Mouse (Mus musculus): ENCODE measurements around the gene Cmip.

Gene Cmip

DNA sequence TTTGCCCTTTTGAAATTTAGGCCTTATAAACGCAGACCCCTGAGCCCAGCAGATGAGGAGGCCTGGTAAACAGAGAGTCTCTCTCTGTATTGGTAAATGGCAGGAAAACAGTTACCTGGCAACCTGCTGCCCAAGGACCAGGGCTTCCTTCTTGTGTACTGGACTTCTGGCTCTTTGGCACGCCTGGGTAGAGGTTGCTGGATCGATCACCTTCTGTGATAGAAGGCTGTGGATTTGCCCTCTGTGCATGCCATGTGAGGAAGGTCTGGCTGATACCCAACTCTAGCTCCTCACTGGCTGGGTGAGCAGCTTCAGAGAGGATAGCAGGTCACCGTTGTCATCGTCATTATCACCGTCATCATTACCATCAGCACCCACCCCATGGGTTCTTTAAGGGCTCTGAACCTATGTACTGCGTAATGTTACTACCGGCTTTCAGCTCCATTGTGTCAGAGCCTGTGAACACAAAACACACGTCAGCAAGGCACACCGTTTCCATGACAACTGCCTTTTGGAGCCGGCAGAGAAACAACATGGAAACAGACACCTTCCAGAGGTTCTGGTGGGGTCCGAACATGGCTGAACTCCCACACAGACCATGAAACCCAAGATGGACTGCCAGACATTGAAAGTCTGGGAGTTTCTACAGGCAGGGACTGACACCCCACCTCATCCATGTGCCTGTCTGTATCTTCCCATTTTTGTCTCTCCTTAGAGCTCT, 98.4 kb downstream of the Cmip start:
- no peak for DNase-seq

DNA sequence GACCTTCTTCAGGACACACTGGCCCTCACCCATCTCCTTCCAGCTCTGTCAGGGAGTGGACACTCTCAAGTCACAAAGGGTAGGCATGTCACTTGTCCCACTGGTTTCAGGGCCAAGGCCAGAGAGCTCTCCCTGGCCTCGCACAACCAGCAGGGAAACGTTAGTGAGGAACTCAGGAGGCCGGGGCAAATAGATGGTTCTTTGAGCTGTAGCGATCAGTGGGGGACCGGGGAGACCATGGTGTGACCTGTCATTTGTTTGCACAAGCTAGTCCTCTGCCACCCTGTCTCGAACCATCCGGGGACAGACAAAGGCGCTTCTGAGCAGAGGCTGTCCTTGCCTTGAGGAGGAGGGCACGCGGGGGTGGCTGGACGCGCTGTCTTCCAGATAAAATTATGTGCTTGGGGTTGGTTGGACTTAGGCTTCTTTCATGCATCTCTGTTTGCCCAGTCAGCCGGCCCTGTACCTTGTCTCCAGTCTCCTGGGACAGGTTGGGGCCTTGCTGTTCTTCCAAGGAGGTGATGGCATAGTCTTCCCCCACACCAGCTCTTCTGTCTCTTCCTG, 99.3 kb downstream of the Cmip start:
- no peak for DNase-seq

DNA sequence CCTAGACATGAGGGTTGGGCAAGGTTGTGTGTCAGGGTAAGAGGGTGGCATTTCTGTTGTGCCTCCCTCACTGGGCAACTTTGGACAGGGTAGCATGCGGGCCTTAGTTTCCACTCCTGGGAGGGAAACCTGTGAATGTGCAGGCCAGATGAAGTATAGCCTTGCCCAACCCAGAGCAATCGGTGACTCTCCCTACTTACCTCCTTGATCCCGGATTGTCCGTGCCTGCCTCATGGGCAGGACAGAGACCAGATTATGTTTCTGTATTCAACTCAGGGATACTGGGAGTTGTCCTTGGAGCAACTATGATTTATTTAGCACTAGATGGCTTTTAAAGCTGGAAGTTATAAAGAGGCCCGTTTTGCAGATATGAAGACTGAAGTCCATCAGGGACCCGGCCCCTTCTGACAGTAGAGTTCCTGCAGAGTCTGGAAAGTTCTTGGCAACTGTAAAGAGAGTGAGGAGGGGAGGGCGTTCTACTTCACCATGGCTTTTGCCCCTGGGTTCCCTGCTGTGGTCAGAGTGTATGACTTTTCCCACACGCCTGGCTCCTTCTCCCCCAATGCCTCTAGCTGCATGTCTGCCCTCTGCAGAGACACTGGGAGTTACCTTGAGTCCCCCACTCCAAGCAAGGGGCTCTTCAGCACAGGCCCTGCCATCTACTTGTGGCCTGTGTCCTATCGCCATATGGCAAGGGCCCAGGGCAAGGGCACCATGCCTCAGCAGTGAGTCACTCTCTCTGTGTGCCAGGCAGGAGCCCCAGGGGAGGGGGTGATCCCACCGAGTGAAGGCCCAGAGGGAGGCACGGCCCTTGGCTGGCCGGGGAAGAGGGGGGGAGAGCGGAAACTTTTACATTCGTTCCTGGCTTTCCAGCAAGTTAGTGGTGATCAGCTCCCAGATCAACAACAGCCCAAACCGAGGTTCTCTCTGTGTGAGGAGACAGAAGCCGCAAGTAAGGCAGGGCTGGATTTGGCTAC, 100.9 kb downstream of the Cmip start:
- DNase-seq = no peak

DNA sequence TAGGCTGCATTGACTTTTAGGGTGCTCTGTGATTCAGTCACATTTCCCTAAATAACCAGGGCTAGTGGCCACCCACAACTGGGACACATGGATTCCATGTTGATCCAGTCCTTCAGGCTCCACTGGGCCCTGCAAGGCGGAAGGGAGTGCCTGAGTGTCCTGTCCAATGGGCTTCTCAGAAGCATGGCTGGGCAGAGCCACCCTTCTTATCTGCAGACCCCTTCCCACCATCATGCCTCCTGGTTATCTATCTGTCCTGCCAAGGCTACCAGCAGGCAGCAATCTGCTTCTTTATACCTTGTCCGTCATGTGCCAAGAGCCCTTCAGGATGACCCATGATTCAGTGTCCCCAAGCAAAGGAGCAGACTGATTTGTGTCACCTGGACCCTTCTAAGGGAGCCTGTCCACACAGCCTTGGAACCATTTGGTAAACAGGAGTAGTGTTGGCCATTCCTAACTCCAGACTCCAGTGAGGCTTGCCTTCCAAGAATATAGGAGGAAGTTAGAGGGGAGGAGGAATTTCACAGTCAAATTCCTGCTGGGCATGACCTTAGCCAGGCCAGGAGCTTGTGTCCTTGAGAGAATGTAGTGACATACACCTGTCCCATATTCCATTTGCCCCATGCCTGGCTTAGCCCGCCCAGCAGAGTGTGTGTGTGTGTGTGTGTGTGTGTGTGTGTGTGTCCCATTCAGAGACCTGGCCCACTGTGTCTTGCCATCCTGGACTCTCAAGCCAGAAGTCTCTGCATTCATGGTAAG, 103.5 kb downstream of the Cmip start:
- DNase-seq = no peak

DNA sequence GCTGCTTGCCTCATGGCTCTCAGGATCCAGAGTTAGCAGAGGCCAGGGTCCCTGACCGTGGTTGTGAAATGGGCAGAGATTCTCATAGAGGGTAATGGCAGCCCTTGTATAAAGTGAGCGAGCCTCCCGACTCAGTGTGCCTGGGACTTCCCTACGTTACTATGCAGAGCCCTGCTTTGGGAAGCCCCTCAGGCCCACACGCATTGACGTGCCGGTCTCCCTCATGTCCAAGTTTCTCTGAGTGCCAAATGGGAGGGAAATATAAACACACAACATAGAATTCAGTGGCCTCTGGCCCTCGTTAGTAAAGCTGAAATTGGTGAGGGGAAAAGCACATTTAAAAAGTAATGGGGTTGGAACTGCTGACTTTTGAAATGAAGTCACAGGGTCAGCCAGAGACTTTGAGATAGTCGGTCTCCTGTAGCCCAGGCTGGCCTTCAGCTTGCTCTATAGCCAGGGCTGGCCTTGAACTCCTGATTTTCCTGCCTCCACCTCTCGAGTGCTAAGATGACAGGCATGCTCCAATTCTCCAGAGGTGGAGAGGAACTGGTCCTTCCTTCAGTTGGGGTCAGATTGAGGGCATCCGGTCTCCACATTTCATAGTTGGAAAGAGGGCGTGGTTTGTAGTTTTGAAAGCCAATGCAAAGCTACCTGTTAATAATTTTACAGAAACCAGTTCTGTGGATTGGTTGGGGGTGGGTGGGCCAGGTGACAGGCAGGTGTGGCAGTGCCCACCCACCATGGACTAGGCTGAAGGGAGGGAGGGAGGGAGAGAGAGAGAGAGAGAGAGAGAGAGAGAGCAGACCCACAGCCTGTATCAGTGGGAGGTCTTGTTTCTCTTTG, 105.0 kb downstream of the Cmip start:
- no peak for DNase-seq

DNA sequence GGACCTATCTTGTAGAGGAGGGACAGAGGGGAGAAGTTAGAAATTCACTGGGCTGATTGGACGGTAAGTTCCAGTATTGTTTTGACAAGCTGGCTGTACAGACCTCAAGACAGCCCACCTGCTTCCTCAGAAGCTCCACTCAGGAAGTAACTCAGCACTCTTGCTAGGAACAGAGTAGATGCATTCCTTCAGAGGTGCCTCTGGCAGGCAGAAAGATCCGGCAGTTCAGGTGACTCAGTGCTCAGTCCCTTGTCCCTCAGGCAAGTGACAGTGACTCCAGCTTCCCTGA, 105.5 kb downstream of the Cmip start:
- no peak for DNase-seq

DNA sequence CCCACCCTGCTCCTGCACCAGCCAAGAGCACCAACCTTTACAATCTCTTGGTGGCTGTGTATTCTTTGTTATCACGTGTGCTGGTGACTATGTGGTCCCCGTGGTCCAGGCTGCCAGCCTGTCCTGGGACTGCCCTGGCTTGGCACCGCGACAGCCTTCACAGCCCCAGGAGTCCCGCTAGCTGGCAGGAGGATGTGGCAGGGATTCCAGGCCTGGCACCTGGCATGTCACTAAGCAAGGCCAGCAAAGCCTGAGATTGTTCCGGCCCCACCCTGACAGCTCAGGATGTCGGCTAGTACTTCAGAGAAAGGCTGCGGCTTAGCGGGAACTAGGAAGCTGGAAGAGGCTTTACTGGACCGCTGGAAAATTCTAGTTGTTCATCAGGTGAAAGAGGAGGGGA, 106.4 kb downstream of the Cmip start:
- DNase-seq = no peak

DNA sequence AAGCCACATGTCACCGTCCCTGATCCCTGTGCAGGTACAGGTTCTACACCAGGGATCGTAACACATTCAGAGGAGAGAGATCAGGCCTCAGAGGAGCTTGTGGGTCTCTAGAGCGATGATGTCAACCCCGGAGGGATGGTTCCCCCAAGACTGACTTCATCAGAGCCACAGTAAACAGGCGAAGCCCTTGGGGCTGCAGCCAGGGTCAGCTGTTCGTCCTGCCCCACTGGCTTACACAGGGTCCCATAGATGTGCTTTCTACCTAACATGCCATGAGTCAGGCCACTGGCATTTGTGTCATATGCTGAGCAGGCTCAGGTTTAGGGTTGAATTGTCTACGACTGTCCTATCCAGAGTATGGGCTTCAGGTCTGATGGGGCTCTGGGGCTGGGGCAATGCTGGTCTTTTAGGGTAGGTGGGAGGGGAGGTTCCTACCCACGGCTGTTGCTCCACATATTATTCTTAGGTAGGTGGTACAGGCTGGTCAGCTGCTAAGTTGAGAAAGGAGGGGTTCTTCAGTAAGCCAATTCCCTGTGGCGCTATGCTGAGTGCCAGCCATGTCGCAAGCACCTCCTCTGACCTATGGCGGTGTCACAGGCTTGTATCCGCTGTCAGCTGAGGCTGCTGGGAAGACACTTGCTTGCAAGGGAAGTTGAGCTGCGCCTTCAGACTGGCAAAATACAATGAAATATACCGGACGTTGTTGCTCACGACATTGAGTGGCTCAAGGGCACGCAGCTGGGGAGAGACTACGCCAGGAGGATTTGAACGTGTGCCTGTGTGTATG, 107.7 kb downstream of the Cmip start:
- no peak for DNase-seq

DNA sequence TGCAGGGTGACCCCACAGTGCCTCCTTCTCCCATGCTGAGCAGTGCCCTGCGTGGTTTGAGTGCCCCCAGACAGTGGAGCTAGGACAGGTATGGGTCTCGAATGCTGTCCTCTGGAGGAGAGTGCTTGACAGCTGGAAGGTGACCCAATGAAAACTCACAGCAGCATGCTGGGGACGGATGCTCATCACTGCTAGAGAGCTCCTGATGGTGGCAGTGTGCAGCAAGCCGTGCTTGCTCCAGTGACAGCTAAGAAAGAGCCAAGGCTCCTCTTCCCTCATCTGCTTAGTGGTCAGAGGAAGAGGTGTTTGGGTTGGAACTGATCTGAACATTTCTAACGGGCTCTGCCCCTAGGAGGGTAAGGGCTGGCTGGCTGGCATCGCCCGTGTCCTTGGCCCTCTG, 109.6 kb downstream of the Cmip start:
- peak; percentile 49 for DNase-seq

DNA sequence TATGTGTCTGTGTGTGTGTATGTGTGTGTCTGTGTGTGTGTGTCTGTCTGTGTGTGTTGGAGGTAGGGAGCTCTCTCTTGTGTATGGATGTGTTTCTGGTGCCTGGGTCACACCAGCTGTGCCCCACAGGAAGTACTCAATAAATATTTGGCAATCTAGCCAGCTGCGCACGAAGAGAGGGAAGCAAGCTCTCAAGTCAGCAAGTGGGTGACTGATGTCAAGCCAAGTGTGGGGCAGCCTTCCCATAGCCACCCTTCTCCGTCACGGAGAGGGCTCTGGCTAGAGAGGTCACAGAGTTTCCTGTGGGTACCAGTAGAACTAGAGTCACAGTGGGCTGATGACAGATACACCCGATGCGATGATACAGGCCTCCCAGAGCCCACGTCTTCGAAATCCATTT, 110.6 kb downstream of the Cmip start:
- DNase-seq = no peak

DNA sequence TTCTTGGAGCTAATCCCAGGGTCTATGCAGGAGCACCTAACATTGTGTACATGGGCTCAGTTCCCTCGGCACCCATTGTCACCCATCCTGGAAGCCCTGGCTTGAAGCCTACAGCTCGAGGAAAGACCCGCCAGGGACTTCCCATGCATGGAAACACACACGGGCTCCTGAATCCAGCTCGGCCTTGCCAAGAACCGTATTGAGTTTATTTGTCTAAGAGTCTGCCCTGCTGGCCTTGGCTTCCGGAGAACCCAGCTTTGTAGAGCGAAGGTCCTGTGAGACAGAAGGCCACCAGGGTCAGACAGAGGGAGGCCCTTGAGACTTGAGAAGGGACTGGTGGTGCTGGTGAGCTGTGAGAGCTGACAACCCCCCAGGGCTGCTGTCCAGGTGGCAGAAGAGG, 111.9 kb downstream of the Cmip start:
- no peak for DNase-seq

DNA sequence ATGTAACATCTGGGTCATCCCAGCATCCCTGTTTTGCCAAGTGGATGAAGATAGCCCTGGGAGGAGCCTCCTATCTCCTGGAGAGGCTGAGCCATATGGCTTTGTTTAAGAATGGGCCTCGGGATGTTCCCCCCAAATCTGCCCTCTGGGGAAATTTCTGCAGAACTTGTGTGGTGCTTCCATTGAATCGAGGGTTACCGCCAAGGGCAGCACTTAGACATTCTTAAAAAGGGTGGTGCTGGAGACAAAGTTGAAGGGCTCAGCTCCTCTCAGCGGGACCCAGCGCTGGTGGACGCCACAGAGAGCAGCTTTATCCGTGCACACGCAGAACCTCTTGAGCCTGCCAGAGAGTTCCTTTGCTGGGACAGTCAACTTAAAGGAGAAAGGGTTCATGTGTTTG, 113.1 kb downstream of the Cmip start:
- DNase-seq = no peak

DNA sequence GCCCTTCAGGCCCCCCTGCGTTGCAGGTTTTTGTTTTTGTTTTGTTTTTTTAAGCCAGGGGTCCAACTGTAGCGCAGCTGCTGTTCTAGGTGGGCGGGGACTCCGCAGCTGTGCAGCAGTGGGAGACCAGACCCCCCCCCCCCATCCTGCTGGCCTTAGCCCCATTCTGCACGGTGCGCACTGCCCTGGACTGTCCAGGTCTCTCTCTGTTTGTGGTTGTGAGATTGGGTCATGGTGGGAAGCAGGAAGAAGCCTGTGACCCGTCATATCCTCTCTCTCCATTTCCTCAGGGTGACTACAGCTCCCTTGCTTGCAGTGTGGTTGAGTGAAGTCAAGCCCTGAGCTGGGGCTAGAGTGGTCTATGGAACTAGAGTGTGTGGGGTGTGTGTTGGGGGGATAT, 114.3 kb downstream of the Cmip start:
- no peak for DNase-seq

DNA sequence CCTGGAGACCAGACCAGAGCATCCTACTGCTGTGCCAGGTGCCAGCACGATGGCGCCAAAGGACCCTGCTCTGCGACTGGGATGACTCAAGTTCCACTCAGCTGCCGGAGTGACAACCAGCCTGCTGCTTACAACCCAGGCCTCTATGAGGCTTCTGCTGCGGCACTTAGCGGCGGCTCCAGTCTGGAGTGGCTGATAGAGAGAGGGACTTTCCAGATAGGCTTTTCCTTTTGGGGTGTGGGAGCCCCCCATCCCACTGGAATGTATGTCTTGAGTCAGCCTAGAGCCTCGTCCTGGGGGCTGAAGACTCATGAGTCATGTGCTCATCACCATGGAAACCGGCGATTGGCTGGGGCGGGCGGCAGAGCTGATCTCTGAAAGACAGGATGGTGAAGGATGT, 115.2 kb downstream of the Cmip start:
- peak; percentile 78 for DNase-seq

DNA sequence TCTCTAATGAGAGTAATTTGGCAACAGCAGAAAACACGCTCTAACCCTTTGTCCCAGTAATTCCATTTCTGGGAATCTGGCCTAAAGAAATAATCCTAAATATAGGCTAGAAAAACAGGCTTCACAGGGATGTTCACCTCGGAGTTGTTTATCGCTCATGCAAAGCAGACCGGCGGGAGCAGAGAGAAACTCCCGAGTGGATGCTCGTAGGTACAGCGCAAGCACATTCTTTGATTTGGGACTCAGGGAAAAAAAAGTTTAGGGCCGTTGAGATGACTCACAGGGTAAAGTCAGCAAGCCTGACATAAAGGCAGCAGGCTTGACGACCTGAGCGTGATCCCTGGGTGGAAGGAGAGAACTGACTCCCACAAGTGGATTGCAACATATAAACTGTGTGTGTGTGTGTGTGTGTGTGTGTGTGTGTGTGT, 116.2 kb downstream of the Cmip start:
- DNase-seq = no peak

DNA sequence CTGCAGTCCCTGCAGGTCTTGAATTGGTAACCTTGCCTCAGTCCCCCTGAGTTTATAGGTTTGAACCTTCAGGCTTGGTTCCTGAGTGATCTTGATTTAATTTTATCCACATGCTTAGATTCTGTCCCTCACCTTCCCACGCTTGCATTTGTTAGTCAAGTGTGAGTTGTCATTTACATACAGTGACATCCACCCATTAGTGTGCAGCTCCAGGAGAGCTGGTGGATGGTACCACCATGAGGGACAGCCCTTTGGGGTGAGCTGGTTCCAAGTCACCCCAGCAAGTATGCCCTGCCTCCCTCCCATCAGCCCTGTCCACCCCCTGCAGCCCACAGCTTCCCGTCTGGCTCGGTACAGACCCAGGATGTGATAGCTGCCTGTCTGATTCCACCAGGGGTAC, 117.2 kb downstream of the Cmip start:
- DNase-seq = peak; percentile 47

DNA sequence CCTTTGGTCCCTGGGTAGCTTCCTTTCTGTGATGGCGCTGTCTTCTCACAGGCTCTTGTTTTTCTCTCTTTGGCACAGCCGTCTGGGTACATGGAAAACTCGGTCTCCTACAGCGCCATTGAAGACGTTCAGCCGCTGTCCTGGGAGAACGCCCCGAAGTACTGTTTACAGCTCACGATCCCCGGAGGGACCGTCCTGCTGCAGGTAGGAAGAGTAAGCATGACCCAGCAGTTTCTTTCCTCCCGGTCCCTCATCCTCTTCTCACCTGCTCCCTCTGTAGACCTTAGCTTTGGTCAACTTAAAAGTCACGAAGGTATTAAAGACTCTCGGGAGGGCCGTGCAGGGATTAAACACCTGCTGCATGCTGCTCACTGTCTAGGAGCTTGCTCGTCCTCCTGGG, 120.1 kb downstream of the Cmip start:
- DNase-seq = no peak

DNA sequence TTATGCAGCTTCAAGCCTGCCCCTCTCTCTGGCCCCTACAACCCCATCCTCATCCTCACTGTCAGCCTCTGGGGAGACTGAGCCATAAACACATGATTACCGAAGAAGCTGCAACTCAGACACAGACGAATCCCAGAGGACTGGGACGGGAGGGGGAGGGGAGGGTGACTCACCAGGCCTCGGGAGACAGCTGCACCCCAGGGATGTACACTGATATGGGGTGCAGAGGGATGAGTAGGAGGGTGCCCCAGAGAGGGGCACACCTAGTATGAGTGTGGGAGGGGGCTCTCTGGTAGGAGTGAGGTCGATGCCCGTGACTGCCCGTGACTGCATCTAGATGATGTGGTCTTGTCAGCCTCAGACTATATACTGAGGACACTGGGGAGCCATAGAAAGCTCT, 121.8 kb downstream of the Cmip start:
- DNase-seq = peak; percentile 57

DNA sequence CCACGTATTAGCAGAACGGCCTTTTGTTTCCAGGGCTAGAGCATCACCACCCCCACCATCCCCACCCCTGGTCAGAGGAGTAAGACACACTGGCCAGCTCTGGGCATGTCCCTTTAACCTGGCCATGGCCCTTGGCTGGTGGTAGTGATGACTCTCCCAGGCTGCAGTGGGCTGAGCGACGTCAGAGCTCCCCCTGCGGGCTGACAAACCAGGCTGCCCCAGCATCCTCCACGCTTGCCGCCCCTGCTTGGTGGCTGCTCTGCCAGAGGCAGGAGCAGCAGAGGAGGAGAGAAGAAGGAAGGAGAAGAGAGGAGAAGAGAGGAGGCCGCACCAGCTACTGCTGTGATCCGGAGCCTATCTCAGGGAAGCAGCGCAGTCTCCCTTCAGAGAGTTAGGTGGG, 122.3 kb downstream of the Cmip start:
- DNase-seq = peak; percentile 91

DNA sequence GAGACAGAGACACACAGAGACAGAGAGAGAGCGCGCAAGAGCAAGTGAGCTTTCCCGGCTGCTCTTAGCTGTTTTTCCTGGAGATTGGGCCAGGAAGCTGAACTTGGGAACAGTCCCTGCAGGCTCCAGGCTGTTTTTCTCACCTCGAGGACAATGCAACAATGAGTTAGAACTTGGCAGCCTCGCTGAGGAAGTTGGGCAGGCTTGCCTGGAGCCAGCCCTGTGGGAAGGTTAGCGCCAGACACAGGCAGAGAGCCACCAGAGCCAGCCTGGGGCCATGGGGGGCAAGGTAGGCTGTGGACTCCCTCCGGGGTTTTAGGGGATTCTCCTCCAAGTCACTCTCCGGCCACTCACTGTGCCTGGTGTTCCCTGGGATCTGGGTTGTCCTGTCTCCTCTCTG, 123.9 kb downstream of the Cmip start:
- DNase-seq = peak; percentile 72

DNA sequence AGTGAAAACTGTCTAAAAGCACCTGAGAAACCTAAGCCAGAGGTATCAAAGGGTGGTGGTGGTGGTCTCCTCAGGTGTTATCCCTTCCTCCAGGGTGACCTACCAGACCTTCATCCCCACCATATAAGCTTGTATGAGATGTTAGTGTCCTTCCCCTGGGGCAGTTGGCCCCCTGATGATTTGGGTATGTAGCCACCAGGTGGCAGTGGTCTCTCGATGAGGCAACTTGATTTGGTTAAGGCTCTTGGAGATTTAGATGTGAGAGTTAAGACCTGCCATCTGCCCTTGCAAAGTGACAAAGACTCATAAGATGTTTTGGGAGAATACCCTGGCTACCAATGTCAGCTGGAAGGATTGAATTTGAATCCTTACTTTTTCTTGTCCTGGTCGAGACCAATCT, 129.3 kb downstream of the Cmip start:
- DNase-seq = peak; percentile 38

DNA sequence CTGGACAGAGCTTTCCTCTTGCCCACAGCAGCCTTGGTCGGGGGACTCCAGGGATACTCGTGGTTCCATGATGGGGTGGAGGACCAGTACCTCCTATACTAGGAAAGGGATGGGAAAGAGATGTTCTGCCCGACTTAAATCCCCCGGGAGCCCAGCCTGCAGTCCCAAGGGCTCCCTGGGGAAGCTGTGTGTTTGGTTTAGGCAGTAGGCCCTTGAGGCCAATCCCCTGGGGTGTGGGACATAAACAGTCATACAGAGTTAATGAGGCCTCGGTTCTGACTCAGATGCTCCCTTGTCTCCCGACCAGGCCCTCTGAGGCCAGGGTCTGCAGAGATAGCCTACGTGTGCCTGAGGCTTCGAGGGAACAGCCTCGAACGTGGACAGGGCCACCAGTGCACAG, 130.8 kb downstream of the Cmip start:
- DNase-seq = no peak
